In the genomic region with DNA sequence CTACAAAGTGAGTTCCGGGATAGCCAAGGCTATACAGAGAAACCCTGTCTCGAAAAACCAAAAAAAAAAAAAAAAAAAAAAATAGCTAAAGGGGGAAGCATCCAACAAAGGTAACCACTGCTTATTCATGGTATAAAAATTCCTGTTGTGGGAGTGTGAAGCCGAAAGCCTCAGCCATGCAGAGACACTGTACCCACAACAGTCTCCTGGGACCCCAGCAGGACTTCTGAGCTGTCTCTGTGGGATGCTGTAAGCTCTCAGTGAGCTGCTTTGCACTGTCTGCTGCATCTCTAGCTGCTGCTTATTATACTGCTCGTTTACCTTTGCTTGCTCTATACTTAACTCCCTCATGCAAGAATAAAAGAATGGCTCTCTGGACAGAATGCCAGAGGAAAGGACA, we compare ENCODE assay signal across 17 mouse cellular contexts.
"Had no signal": no experiment of that assay in that cellular context is flagged by ENCODE, and none has a peak within 500 bp of the region (broad histone marks: within the 10 kb centered on the region; RNA-seq: fewer than 3 reads in every experiment).

No protein-coding gene starts in this region.

- H3K27me3 ChIP-seq: liver, embryonic 13.5 days; liver, embryonic 15.5 days; lung, embryonic 15.5 days; megakaryocyte, embryonic 14.5 days; neural tube, embryonic 12.5 days had no signal

- H3K27ac ChIP-seq: liver, embryonic 13.5 days; liver, embryonic 15.5 days; lung, embryonic 15.5 days; macrophage; neural tube, embryonic 12.5 days had no signal

- H3K4me1 ChIP-seq: liver, embryonic 13.5 days; liver, embryonic 15.5 days; lung, embryonic 15.5 days; neural tube, embryonic 12.5 days had no signal

- H3K9me3 ChIP-seq: liver, embryonic 13.5 days; liver, embryonic 15.5 days; lung, embryonic 15.5 days; megakaryocyte, embryonic 14.5 days; neural tube, embryonic 12.5 days had no signal

- ATAC-seq: liver, postnatal 0 days; lung, postnatal 0 days; midbrain, embryonic 16.5 days had no signal

- H3K4me3 ChIP-seq: liver, embryonic 13.5 days; liver, embryonic 15.5 days; lung, embryonic 15.5 days; megakaryocyte, embryonic 14.5 days; neural tube, embryonic 12.5 days had no signal

- H3K9ac ChIP-seq: liver, embryonic 13.5 days; liver, embryonic 15.5 days; liver, postnatal 0 days; lung, embryonic 15.5 days; neural tube, embryonic 12.5 days had no signal

- DNase-seq: liver, embryonic 13.5 days; liver, postnatal 0 days; lung, adult 2 months; lung, postnatal 14 days; lung, postnatal 36 days; midbrain, embryonic 14.5 days; right cerebral cortex, postnatal 14 days; thymus, adult 18-20 months; thymus, postnatal 14 days; thymus, postnatal 36 days had no signal

- H3K4me2 ChIP-seq: liver, embryonic 13.5 days; liver, embryonic 15.5 days; lung, embryonic 15.5 days; neural tube, embryonic 12.5 days had no signal
